Mouse (Mus musculus) heart, embryonic 16.5 days (tissue): Measurements from ENCODE around the gene Pnp. TPM values are rescaled to one million over a fixed set of nuclear protein-coding genes. Genes with fewer than 3 reads are reported as not detected.
"Not testable (repeated sequence)": the region's sequence is repeated elsewhere in the genome, so short reads cannot be mapped to it uniquely, and the experiment has no call there.

Source experiments
- ATAC-seq: fragments of 200-750 bp; cut with Nextera tagmentation; replicated peaks from 2 replicates; pipeline ENCODE4 v1.8.0; 2017; ENCODE audit warnings: moderate number of reproducible peaks; ENCODE audit not compliant: insufficient read depth, low FRiP score; ENCODE audit errors: extremely low read depth
- H3K27ac ChIP-seq: fragments of 300-500 bp; sonication (generic); 2 replicates; pipeline ENCODE4 v1.5.1; 2014; ENCODE audit warnings: mild to moderate bottlenecking, low read length, control low read depth, moderate library complexity
- H3K27me3 ChIP-seq: fragments of 300-500 bp; sonication (generic); 2 replicates; pipeline ENCODE4 v1.6.1; 2014; ENCODE audit warnings: low read length, mixed read lengths; ENCODE audit not compliant: control insufficient read depth, insufficient read depth
- H3K36me3 ChIP-seq: fragments of 300-500 bp; sonication (generic); 2 replicates; pipeline ENCODE4 v1.6.1; 2014; ENCODE audit not compliant: control insufficient read depth, insufficient read depth
- H3K4me1 ChIP-seq: fragments of 300-500 bp; sonication (generic); 2 replicates; pipeline ENCODE4 v1.6.1; 2014; ENCODE audit warnings: low read length, mixed read lengths; ENCODE audit not compliant: control insufficient read depth, insufficient read depth
- H3K4me2 ChIP-seq: fragments of 300-500 bp; sonication (generic); 2 replicates; pipeline ENCODE4 v1.6.1; 2014; ENCODE audit warnings: low read depth, mild to moderate bottlenecking, control low read depth, low read length
- H3K4me3 ChIP-seq: fragments of 300-500 bp; sonication (generic); 2 replicates; pipeline ENCODE4 v1.5.1; 2014; ENCODE audit warnings: mild to moderate bottlenecking, control low read depth, low read length
- H3K9ac ChIP-seq: fragments of 300-500 bp; sonication (generic); 2 replicates; pipeline ENCODE4 v1.6.1; 2014; ENCODE audit warnings: low read length, control low read depth
- H3K9me3 ChIP-seq: fragments of 300-500 bp; sonication (generic); replicated peaks from 2 replicates; pipeline ENCODE4 v1.6.1; 2016; ENCODE audit warnings: low read length; ENCODE audit not compliant: control insufficient read depth
- WGBS: fragments of 180-500 bp; shearing (Covaris S2); extraction: QIAGEN DNeasy Blood & Tissue Kit; methylation state at CpG from one replicate; pipeline ENCODE4 v1.1.7; 2014; 5-methylcytosine and 5-hydroxymethylcytosine counted together
- polyA plus RNA-seq: library from polyadenylated mRNA; unstranded; fragments of >200 nt; fragmentation: Nextera tagmentation; extraction: Ambion mirVana; gene quantifications from 2 replicates; pipeline ENCODE4 v1.2.1, GENCODE M21; 2015

The Pnp gene
- polyA plus RNA-seq, 1 experiment from 2014 or later: 36.9 TPM

GRCm38 (mm10) chr14:50943932-50944667 lies 13.2 kb downstream of the Pnp start, which contains the start of gene Gm49342:
Gm49342 (plus strand) TSS chr14:50944517.
- Histone ChIP-seq H3K4me1 (peaks cover 8% of the 10 kb centered on the region), H3K9me3 (no peaks in the 10 kb centered on the region), H3K36me3 (no peaks in the 10 kb centered on the region), H3K4me2 (peak within 1 kb of the TSS; percentile 60), H3K9ac (peak within 1 kb of the TSS; percentile 76), H3K27ac (peak within 1 kb of the TSS; percentile 89), H3K27me3 (no peaks in the 10 kb centered on the region), H3K4me3 (peak within 1 kb of the TSS; percentile 52)
- 13% methylated on average over 31 of the region's 31 CpGs for WGBS
- ATAC-seq: peak; percentile 99

GRCm38 (mm10) chr14:50944668-50945033 lies 13.8 kb downstream of the Pnp start:
- not testable (repeated sequence) for H3K4me1 ChIP-seq, H3K27me3 ChIP-seq, H3K9me3 ChIP-seq, H3K36me3 ChIP-seq
- peak; percentile 92 for ATAC-seq
- 1% methylated on average over 15 of the region's 15 CpGs for WGBS
- H3K4me2 ChIP-seq: peak overlapping the region; percentile 60
- H3K9ac ChIP-seq: peak overlapping the region; percentile 76
- H3K27ac ChIP-seq: peak overlapping the region; percentile 89
- peak overlapping the region; percentile 52 for H3K4me3 ChIP-seq

- H3K27ac ChIP-seq: peak overlapping the region; percentile 89
- not testable (repeated sequence) for ATAC-seq
Observed at GRCm38 (mm10) chr14:50945081-50945480, 14.2 kb downstream of the Pnp start.

GRCm38 (mm10) chr14:50945526-50945925 lies 14.6 kb downstream of the Pnp start:
- Histone ChIP-seq H3K9ac (peak overlapping the region; percentile 76; the same call in 1 of the 2 replicates), H3K4me2 (peak overlapping the region; percentile 60), H3K4me3 (peak overlapping the region; percentile 52)
- H3K27me3 ChIP-seq, H3K27ac ChIP-seq, H3K36me3 ChIP-seq, ATAC-seq, H3K4me1 ChIP-seq, H3K9me3 ChIP-seq: not testable (repeated sequence)
- WGBS: 28% methylated on average over 3 of the region's 3 CpGs

More at GRCm38 (mm10) chr14:50945081-50945480, 14.2 kb downstream of the Pnp start:
- H3K4me1 ChIP-seq, H3K27me3 ChIP-seq, H3K9me3 ChIP-seq, H3K36me3 ChIP-seq: not testable (repeated sequence)
- Histone ChIP-seq H3K4me2 (peak overlapping the region; percentile 60), H3K4me3 (peak overlapping the region; percentile 52), H3K9ac (peak overlapping the region; percentile 76)
- WGBS: 11% methylated on average over 6 of the region's 6 CpGs

- no peak overlapping the region for H3K9ac ChIP-seq
- no peak overlapping the region for H3K27ac ChIP-seq
- H3K9me3 ChIP-seq: no peaks in the 10 kb centered on the region
- H3K4me3 ChIP-seq: no peak overlapping the region
- WGBS: 82% methylated on average over 10 of the region's 10 CpGs
- no peak overlapping the region for H3K4me2 ChIP-seq
- H3K27me3 ChIP-seq: no peaks in the 10 kb centered on the region
- H3K4me1 ChIP-seq: no peaks in the 10 kb centered on the region
- H3K36me3 ChIP-seq: peaks cover 3% of the 10 kb centered on the region; the same call in 1 of the 2 replicates
- ATAC-seq: no peak
Observed at GRCm38 (mm10) chr14:50955487-50955886, 24.6 kb downstream of the Pnp start.

- H3K27me3 ChIP-seq, H3K4me1 ChIP-seq, H3K9me3 ChIP-seq, H3K36me3 ChIP-seq: not testable (repeated sequence)
- whole genome bisulfite sequencing: 6% methylated on average over 19 of the region's 19 CpGs
- Histone ChIP-seq H3K4me2 (peak within 1 kb of the TSS; percentile 54), H3K9ac (peak within 1 kb of the TSS; percentile 8; the same call in 1 of the 2 replicates), H3K4me3 (peak within 1 kb of the TSS; percentile 38), H3K27ac (0 out of 2 replicates have a peak within 1 kb of the TSS, but pooled peaks have one; percentile 25)
- ATAC-seq: peak; percentile 88
Observed at GRCm38 (mm10) chr14:50955942-50956508, 25.1 kb downstream of the Pnp start, which contains the start of gene Pnp2. Pnp2 (plus strand) TSS chr14:50955992.

GRCm38 (mm10) chr14:50956724-50957123 lies 25.8 kb downstream of the Pnp start:
- not testable (repeated sequence) for ATAC-seq, H3K36me3 ChIP-seq, H3K9me3 ChIP-seq, H3K4me1 ChIP-seq, H3K9ac ChIP-seq, H3K4me3 ChIP-seq, H3K4me2 ChIP-seq, H3K27me3 ChIP-seq, H3K27ac ChIP-seq
- 77% methylated on average over 6 of the region's 6 CpGs for WGBS

- not testable (repeated sequence) for H3K36me3 ChIP-seq, H3K27me3 ChIP-seq, H3K4me2 ChIP-seq, H3K4me1 ChIP-seq, H3K9ac ChIP-seq, H3K27ac ChIP-seq, H3K9me3 ChIP-seq, ATAC-seq, H3K4me3 ChIP-seq
- WGBS: 64% methylated on average over 3 of the region's 3 CpGs
Observed at GRCm38 (mm10) chr14:50957146-50957545, 26.3 kb downstream of the Pnp start.

- not testable (repeated sequence) for H3K27ac ChIP-seq, H3K4me3 ChIP-seq, H3K9ac ChIP-seq, H3K36me3 ChIP-seq, H3K4me2 ChIP-seq, H3K4me1 ChIP-seq, H3K27me3 ChIP-seq, H3K9me3 ChIP-seq, ATAC-seq
- WGBS: 91% methylated on average over 5 of the region's 5 CpGs
Observed at GRCm38 (mm10) chr14:50958289-50958995, 27.6 kb downstream of the Pnp start.
